Mouse (Mus musculus): Measurements from ENCODE around the gene Cdh13.

- TF ChIP-seq CTCF (IDR thresholded peaks at IDR 0.05; ENCODE audit: control insufficient read depth, insufficient read depth, insufficient replicate concordance, low read depth, low read length) (no peak), POLR2A (IDR thresholded peaks at IDR 0.05; ENCODE audit: control insufficient read depth, low read depth, low read length) (no peak)
These were observed 571.1 kb downstream of the Cdh13 start for GRCm38 (mm10) chr8:118854656-118855055.
